Mouse (Mus musculus): ENCODE results near the gene Cttnbp2.

Cttnbp2 gene

DNA sequence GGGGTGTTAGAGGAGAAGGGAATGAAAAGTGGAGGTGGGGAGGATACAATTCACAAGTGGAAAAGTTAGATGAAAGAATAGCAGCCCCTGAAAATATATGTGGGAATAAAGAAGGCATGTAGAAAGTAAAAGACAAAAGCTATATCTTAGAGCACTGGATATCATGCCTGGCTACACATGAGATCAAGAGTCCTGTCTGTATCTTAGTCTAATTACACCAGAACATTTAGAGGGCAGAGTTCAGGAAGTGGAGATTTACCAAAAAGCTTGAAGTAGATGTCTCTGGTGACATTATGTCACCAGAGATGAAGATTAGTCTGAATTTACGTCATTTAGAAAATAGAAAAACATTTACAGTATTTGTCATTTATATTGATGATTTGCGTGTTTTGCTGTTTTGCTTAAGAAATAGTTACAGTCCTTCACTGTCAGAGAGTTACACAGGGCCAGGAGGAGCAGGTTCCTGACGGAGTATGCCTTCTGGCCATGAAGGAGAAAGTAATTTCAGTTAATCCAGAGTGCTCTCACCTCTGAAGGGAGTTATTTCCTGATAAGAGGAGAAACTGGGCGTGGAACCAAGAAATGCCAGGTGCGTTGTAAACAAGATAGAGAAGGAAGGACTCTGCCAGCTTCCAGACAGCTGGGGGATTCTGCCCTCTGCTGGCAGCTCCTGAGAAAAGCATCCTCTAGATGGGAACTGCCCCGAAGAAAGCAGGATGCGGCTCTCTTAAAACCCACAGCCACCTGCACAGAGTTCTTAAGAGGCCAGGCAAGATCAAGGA is 142.0 kb downstream of the Cttnbp2 start:
- in situ Hi-C loops (cut with MboI; ENCODE audit: low pct_unique_long_range_greater_than_20kb in 1 of 2, low sequenced_read_pairs in 2 of 2, unreplicated experiment in 1 of 2), result loop anchor here (25.0 kb wide), 1 partner anchor 285 kb away; no protein-coding TSS in a partner anchor

DNA sequence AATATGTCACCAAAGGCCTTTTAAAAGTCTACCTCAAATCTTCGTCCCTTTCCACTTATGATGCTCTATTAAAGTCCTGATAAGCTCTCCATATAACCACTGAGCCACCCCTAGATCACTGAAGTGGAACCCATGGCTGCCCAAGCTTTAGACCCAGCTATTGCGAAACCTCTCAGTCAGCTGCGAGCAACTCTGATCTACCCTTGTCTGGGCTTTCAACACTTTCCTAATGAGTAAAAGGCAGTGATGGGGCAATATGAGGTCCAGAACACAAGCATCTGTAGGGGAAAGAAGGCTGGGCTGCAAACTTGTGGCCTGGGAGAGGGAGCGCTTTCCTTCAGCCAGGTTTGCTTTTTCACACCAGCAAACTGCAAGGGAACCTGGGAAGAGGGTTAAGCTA is 144.9 kb downstream of the Cttnbp2 start:
- in situ Hi-C loops (cut with MboI; ENCODE audit: low pct_unique_long_range_greater_than_20kb in 1 of 2, low sequenced_read_pairs in 2 of 2, unreplicated experiment in 1 of 2), result loop anchor here (25.0 kb wide), 1 partner anchor 282 kb away; no protein-coding TSS in a partner anchor

DNA sequence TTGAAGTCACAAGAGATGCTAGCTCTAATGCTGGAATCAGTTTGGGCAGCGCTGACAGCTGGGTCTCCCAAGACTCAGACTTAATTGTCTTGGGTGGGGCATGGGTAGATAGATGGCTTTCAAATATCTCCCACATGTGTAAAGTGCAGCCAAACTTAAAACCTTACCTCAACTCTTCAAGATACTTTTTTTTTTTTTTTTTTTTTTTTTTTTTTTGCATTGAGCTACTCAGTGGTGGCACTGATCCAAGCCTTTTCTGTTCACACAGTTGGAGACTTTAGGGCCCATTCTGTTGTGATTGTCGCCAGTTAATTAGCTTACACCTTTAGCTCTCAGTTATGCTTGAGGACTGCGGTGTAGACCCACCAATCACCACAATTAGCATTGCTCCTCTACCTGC is 145.6 kb downstream of the Cttnbp2 start:
- in situ Hi-C loops (cut with MboI; ENCODE audit: low pct_unique_long_range_greater_than_20kb in 1 of 2, low sequenced_read_pairs in 2 of 2, unreplicated experiment in 1 of 2), result loop anchor here (25.0 kb wide), 1 partner anchor 282 kb away; no protein-coding TSS in a partner anchor

DNA sequence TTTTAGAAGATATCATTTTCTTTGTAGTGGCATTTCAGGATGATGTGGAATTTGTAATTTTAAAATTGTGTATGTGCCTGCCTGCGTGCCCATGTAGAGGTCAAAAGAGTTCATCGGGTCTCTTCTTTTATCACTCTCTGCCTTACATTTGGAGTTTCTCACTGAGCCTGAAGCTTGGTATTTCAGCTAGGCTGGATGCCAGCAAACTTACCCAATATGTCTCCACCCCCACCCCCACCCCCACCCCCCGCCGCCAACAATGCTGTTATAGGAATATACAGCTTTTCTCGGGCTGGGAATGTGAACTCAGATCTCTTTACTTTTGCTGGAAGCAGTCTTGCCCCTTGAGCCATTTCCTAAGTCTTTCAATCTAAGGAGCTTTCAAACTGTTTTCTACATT is 152.4 kb downstream of the Cttnbp2 start:
- in situ Hi-C loops (cut with MboI; ENCODE audit: low pct_unique_long_range_greater_than_20kb in 1 of 2, low sequenced_read_pairs in 2 of 2, unreplicated experiment in 1 of 2), result loop anchor here (25.0 kb wide), 1 partner anchor 275 kb away; no protein-coding TSS in a partner anchor

DNA sequence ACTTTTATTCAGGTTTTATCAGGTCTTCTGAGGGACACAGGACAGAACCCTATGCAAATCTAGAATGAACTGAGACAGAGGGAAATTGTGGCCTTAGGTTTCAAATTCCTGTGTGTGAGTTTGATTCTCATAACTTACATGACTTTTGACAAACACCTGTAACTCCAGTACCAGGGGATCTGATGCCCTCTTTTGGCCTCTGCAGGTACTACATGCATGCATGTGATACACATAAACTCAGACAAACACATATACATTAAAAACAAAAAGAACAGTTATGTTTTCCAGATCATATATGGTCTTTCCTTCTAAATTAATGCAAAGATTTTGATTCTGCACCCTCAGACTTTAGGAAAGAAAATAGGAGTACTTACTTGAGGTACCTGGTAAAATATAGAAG is 153.7 kb downstream of the Cttnbp2 start:
- in situ Hi-C loops (cut with MboI; ENCODE audit: low pct_unique_long_range_greater_than_20kb in 1 of 2, low sequenced_read_pairs in 2 of 2, unreplicated experiment in 1 of 2), result loop anchor here (25.0 kb wide), 1 partner anchor 274 kb away; no protein-coding TSS in a partner anchor

DNA sequence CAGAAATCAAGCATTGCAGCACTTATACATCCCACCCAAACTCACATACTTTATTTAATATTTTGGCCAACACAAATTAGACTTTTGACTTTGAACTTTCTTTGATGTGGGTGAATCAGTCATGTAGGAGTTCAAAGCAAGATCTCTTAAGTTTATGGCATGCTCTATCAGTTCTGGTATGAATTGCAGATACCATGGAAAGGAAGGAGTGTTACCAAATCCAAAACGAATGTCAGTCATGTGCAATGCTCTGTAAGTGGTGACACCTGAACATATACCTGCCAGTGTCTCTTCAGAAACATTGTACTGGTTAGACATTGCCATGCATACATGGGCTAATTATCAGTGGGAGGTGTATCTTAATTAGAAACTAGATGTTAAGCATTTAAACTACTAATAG is 154.5 kb downstream of the Cttnbp2 start:
- in situ Hi-C loops (cut with MboI; ENCODE audit: low pct_unique_long_range_greater_than_20kb in 1 of 2, low sequenced_read_pairs in 2 of 2, unreplicated experiment in 1 of 2), result loop anchor here (25.0 kb wide), 1 partner anchor 273 kb away; no protein-coding TSS in a partner anchor

DNA sequence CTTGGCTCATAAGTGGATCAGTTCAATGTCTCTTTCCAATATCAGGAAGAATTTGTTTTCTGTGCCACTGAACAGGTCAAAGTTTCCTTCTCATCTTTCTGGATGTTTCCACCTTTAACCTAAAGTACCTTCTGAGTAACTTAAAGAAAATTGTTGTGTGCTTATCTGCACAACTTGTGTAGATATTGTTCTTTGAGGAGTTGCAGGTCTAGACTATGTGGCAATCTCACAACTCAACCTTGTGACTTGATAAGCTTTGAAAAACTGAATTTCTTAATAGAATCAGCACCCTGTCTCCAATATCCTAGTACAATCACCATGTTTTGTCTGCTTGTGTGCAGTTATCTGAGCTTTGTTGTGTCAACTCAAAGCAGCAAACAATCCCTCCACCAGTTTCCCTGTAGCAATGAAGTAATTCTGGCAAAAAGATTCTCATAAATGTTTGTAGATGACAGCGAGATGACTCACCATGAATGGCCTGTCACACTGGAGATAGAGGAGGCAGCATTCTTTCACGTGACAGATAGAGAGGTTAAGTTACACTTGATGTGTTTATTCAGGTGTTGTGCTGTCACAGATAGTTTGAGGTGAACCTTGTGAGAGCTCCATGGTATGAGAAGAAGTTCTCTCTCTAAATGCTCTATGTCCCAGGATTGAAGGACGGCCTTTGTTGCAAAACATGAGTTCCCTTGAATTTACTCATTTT is 165.3 kb downstream of the Cttnbp2 start:
- in situ Hi-C loops (cut with MboI; ENCODE audit: low pct_unique_long_range_greater_than_20kb in 1 of 2, low sequenced_read_pairs in 2 of 2, unreplicated experiment in 1 of 2), result no loop called here

DNA sequence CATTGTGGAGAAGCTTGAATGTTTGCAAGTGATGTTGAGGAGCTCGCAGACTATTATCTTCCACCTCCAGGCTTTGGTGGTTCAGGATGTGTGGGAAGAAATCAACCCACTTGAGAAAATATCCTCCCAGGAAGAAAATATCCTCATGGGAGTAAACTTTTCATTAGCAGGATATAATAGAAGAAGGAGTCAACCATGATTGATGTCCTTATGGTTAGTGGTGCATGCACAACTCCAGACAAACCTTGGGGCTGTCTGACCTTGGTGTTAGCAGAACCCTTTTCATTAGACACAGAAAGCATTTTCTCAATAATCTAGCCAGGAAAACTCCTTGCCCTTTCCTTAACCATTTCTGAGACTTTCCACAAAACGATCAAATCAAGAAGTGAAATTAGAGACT is 170.4 kb downstream of the Cttnbp2 start:
- in situ Hi-C loops (cut with MboI; ENCODE audit: low pct_unique_long_range_greater_than_20kb in 1 of 2, low sequenced_read_pairs in 2 of 2, unreplicated experiment in 1 of 2), result no loop called here

DNA sequence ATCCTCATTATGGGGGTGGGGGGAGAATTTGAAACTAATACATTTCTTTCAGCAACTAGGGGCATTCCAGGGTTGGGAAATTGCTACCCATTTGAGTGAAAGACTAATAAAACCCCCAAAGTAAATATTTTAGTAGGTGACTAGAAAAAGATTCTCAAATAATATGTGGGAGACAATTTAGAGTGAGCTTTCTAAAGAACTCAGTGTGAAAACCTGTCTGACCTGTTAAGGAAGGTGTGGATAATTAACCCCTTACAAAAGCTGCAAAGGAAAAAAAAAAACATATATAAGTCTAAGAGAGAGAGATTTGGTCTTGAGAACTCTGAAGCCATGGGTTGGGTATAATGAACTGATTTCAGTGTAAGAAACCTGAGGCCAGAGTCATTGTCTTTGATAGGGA is 176.3 kb downstream of the Cttnbp2 start:
- in situ Hi-C loops (cut with MboI; ENCODE audit: low pct_unique_long_range_greater_than_20kb in 1 of 2, low sequenced_read_pairs in 2 of 2, unreplicated experiment in 1 of 2), result no loop called here

DNA sequence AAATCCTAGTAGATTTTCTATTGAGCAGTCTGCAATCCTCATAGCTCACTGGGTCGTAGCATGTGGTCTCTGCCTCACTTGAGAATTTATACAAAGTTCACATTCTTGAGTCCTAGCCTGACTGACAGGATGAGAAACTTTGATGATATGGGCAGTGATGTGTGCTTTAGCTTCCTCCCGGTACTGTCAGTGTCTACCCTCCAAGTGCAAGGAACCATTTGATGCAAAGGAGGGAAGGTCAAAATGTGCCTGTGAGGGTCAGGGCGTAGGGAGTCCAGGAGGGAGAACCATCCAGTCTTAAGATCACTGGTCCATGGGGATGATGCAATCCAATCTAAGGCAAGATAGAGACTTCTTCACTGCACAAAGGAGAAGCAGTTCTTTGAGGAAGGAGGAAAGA is 179.2 kb downstream of the Cttnbp2 start:
- in situ Hi-C loops (cut with MboI; ENCODE audit: low pct_unique_long_range_greater_than_20kb in 1 of 2, low sequenced_read_pairs in 2 of 2, unreplicated experiment in 1 of 2), result no loop called here

DNA sequence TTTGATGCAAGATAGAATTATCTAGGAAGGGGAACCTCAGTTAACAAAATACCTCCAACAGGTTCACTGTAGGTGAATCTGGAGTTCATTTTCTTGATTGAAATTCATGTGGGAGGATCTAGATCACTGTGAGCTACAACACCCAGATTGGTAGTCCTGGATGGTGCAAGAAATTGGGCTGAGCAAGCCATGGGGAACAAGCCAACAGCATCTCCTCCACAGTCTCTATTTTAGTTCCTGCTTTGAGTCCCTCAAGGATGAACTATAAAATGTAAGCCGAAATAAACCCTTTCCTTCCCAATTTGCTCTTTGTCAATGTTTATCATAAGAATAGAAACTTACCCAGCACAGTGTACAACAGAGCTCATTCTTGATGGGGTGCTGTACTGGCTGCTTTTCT is 191.7 kb downstream of the Cttnbp2 start:
- in situ Hi-C loops (cut with MboI; ENCODE audit: low pct_unique_long_range_greater_than_20kb in 1 of 2, low sequenced_read_pairs in 2 of 2, unreplicated experiment in 1 of 2), result no loop called here

Data from mouse embryonic stem cell (cell line).